Mouse (Mus musculus) ovary, postnatal 36 days (tissue): ENCODE measurements at regions not wholly inside any gene's neighbourhood (a gene's known extent, or its start where the extent isn't known, plus 50 kb on each side); places are given as distances from the start of the nearest gene placed in this dataset.

Experiments used
- DNase-seq: peaks from one replicate; pipeline ENCODE4 v3.0.0; 2022; ENCODE audit warnings: low spot score, mixed read lengths

GRCm38 (mm10) chr11:18821384-18821783, 197.4 kb downstream of the Meis1 start:
- DNase-seq, result peak; percentile 18

- DNase-seq, result no peak
Observed at GRCm38 (mm10) chr11:18814110-18814509, 204.7 kb downstream of the Meis1 start.

GRCm38 (mm10) chr11:18767479-18767878, 251.3 kb downstream of the Meis1 start:
- no peak for DNase-seq

- DNase-seq, result no peak
Observed at GRCm38 (mm10) chr11:18766458-18767016, 252.2 kb downstream of the Meis1 start.

GRCm38 (mm10) chr11:18758591-18759074, 260.2 kb downstream of the Meis1 start:
- DNase-seq, result no peak

GRCm38 (mm10) chr11:18756576-18756975, 262.2 kb downstream of the Meis1 start:
- DNase-seq, result no peak

GRCm38 (mm10) chr11:18754732-18755525, 263.9 kb downstream of the Meis1 start:
- DNase-seq, result no peak

GRCm38 (mm10) chr11:18753856-18754255, 264.9 kb downstream of the Meis1 start:
- DNase-seq, result no peak

GRCm38 (mm10) chr11:18753246-18753645, 265.5 kb downstream of the Meis1 start:
- DNase-seq, result no peak

GRCm38 (mm10) chr11:18752512-18752911, 266.3 kb downstream of the Meis1 start:
- no peak for DNase-seq

- DNase-seq, result no peak
Observed at GRCm38 (mm10) chr11:18750911-18751841, 267.6 kb downstream of the Meis1 start.

GRCm38 (mm10) chr11:18750080-18750375, 268.8 kb downstream of the Meis1 start:
- DNase-seq, result no peak

GRCm38 (mm10) chr11:18749265-18750079, 269.3 kb downstream of the Meis1 start:
- DNase-seq, result no peak

GRCm38 (mm10) chr11:18747871-18748461, 270.8 kb downstream of the Meis1 start:
- DNase-seq, result no peak

GRCm38 (mm10) chr11:18747361-18747760, 271.4 kb downstream of the Meis1 start:
- DNase-seq, result no peak

- DNase-seq, result no peak
Observed at GRCm38 (mm10) chr11:18746486-18746885, 272.3 kb downstream of the Meis1 start.

- peak; percentile 27 for DNase-seq
Observed at GRCm38 (mm10) chr11:18745840-18746239, 272.9 kb downstream of the Meis1 start.

GRCm38 (mm10) chr11:18734904-18735664, 283.7 kb downstream of the Meis1 start:
- no peak for DNase-seq

GRCm38 (mm10) chr11:18734075-18734474, 284.7 kb downstream of the Meis1 start:
- DNase-seq, result no peak

- no peak for DNase-seq
Observed at GRCm38 (mm10) chr11:18729742-18730141, 289.0 kb downstream of the Meis1 start.

GRCm38 (mm10) chr11:18722770-18723169, 296.0 kb downstream of the Meis1 start:
- no peak for DNase-seq
